Comparison of ENCODE assay signal across 8 mouse cellular contexts in the genomic region with DNA sequence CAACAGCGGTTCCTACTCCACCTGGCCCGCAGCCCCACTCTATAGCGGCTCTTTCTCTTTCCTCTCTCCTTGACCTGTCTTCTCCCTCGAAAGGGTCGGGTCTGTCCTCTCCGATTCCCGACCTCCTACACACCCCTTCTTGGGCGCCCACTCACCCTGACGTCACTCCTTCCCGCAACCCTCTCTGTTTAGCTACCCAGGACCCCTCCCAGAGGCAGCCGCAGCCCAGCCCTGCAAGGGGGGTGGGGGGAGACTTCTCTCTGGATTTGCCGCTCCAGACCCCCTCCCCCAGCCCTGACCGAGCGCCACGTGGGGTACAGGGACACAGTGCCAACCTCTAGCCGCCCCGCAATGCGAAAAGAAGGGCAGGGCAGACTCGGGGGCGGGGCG. TPM values are rescaled to one million over a fixed set of nuclear protein-coding genes. Genes with fewer than 3 reads are reported as not detected.
A peak's percentile ranks its signal among the peaks of the same experiment; 100 is the strongest.
DNase-seq lines count a peak whose midpoint lies in the region; ATAC-seq lines count a peak whose summit lies in the region.

A gene (minus strand): TSS at position 180 of the 390 bp plus-strand sequence.

- no peak within 1 kb of the TSS for H3K27ac ChIP-seq in brown adipose tissue, adult 24 weeks (replicated peaks; ENCODE audit: low read depth, low read length)
- H3K27ac ChIP-seq in hindbrain, embryonic 10.5 days = peak within 1 kb of the TSS; percentile 83
- no peak within 1 kb of the TSS for H3K27ac ChIP-seq in limb, embryonic 11.5 days (replicated peaks; ENCODE audit: low read depth, low read length)

- peak; percentile 60 for ATAC-seq in limb, embryonic 11.5 days (ENCODE audit: insufficient number of reproducible peaks, low FRiP score, low TSS enrichment, low read depth)

- H3K4me2 ChIP-seq in limb, embryonic 11.5 days (ENCODE audit: low read depth, severe bottlenecking) = peak within 1 kb of the TSS; percentile 97

- H3K36me3 ChIP-seq in hindbrain, embryonic 10.5 days = peaks cover 23% of the 10 kb centered on the region
- no peaks in the 10 kb centered on the region for H3K36me3 ChIP-seq in limb, embryonic 11.5 days (ENCODE audit: control insufficient read depth, insufficient read depth, low read length)

- H3K4me1 ChIP-seq in brown adipose tissue, adult 24 weeks (ENCODE audit: control insufficient read depth, insufficient read depth, insufficient read length, low read length) = peaks cover 3% of the 10 kb centered on the region
- H3K4me1 ChIP-seq in hindbrain, embryonic 10.5 days (replicated peaks) = peaks cover 48% of the 10 kb centered on the region
- peaks cover 5% of the 10 kb centered on the region for H3K4me1 ChIP-seq in limb, embryonic 11.5 days (ENCODE audit: control insufficient read depth, insufficient read depth, low read length)

- WGBS in hindbrain, embryonic 10.5 days = 1% methylated on average over 21 of the region's 21 CpGs
- 1% methylated on average over 21 of the region's 21 CpGs for WGBS in limb, embryonic 11.5 days

- no peaks in the 10 kb centered on the region for H3K9me3 ChIP-seq in hindbrain, embryonic 10.5 days
- no peaks in the 10 kb centered on the region for H3K9me3 ChIP-seq in limb, embryonic 11.5 days (ENCODE audit: control insufficient read depth, low read length)

- H3K4me3 ChIP-seq in brown adipose tissue, adult 24 weeks (ENCODE audit: insufficient read depth, low read depth, low read length) = peak within 1 kb of the TSS; percentile 48
- H3K4me3 ChIP-seq in hindbrain, embryonic 10.5 days = peak within 1 kb of the TSS; percentile 56
- peak within 1 kb of the TSS; percentile 39 for H3K4me3 ChIP-seq in limb, embryonic 11.5 days (ENCODE audit: low read depth, low read length)

- peaks cover 55% of the 10 kb centered on the region for H3K27me3 ChIP-seq in hindbrain, embryonic 10.5 days (ENCODE audit: insufficient read depth, poor library complexity, severe bottlenecking)
- peaks cover 29% of the 10 kb centered on the region for H3K27me3 ChIP-seq in limb, embryonic 11.5 days (ENCODE audit: control insufficient read depth, insufficient read depth, low read length)

- H3K9ac ChIP-seq in limb, embryonic 11.5 days (ENCODE audit: low read length) = 0 out of 2 replicates have a peak within 1 kb of the TSS, but pooled peaks have one; percentile 12

- DNase-seq in kidney, adult 9 months = peak; percentile 24
- no peak for DNase-seq in kidney, postnatal 25 days
- no peak for DNase-seq in hindbrain, embryonic 10.5 days (ENCODE audit: low spot score)
- DNase-seq in limb, embryonic 11.5 days (ENCODE audit: low spot score) = no peak
- DNase-seq in right cerebral cortex, postnatal 14 days = peak; percentile 73
- DNase-seq in c-Kit-positive CD71-positive TER-119-positive erythroid progenitor cells, embryonic 14.5 days (ENCODE audit: low spot score) = no peak
- DNase-seq in cerebellum, postnatal 36 days = no peak

RNA-seq across cellular contexts. Expression of the gene that starts here (rescaled TPM):
- polyA plus RNA-seq in brown adipose tissue, adult 24 weeks (2012; ENCODE audit: insufficient read depth, insufficient read length, missing spikeins) = not detected in 2 replicates
- 0.41 and 1.2 TPM in 2 replicates for polyA plus RNA-seq in hindbrain, embryonic 10.5 days (2016; fragmentation: Nextera tagmentation; extraction: Ambion mirVana)
- polyA plus RNA-seq in limb, embryonic 11.5 days (2014; fragmentation: Nextera tagmentation; extraction: Ambion mirVana) = 0.32 TPM in 1 of 2 replicates, not detected in the other

Comparison
In these comparisons a context has a peak if more than half of its experiments do, and no peak if none do; other contexts are left out.
1. DNase-seq: peak in kidney, adult 9 months (single experiment) and right cerebral cortex, postnatal 14 days (single experiment); none in kidney, postnatal 25 days (0 of 2), hindbrain, embryonic 10.5 days (single experiment), limb, embryonic 11.5 days (single experiment), c-Kit-positive CD71-positive TER-119-positive erythroid progenitor cells, embryonic 14.5 days (single experiment) and cerebellum, postnatal 36 days (0 of 2).
2. Peak in ATAC-seq, H3K4me3 ChIP-seq, H3K9ac ChIP-seq and H3K4me2 ChIP-seq in limb, embryonic 11.5 days; RNA of the gene not detected or under 1 TPM.
3. Peak in every context shown above with its lines, with median percentiles within 50 percentile points of each other: H3K4me3 ChIP-seq.